Mouse (Mus musculus) erythroblast, adult 5-6 weeks (primary cell): ENCODE measurements around the gene Hmgb4. TPM values are rescaled to one million over a fixed set of nuclear protein-coding genes. Genes with fewer than 3 reads are reported as not detected.

Experiments
- ATAC-seq: replicated peaks from 2 replicates; pipeline ENCODE4 v1.8.0; 2016; ENCODE audit warnings: moderate number of reproducible peaks, mild to moderate bottlenecking, moderate TSS enrichment, inconsistent platforms; ENCODE audit not compliant: poor library complexity, low FRiP score, severe bottlenecking
- total RNA-seq, 2 experiments: library from RNA; stranded (forward) in 1 of 2; stranded (reverse) in 1 of 2; fragments of 150-400 nt in 1 of 2; fragments of 200-764, 138-1000 nt in 1 of 2; gene quantifications; 2 replicates each; pipeline versions ENCODE4 v1.2.3 to v1.2.4; 2015 to 2017; ENCODE audit warnings: low replicate concordance in 2 of 2

Gene Hmgb4
- total RNA-seq, 2 experiments from 2014 or later, result not detected

DNA sequence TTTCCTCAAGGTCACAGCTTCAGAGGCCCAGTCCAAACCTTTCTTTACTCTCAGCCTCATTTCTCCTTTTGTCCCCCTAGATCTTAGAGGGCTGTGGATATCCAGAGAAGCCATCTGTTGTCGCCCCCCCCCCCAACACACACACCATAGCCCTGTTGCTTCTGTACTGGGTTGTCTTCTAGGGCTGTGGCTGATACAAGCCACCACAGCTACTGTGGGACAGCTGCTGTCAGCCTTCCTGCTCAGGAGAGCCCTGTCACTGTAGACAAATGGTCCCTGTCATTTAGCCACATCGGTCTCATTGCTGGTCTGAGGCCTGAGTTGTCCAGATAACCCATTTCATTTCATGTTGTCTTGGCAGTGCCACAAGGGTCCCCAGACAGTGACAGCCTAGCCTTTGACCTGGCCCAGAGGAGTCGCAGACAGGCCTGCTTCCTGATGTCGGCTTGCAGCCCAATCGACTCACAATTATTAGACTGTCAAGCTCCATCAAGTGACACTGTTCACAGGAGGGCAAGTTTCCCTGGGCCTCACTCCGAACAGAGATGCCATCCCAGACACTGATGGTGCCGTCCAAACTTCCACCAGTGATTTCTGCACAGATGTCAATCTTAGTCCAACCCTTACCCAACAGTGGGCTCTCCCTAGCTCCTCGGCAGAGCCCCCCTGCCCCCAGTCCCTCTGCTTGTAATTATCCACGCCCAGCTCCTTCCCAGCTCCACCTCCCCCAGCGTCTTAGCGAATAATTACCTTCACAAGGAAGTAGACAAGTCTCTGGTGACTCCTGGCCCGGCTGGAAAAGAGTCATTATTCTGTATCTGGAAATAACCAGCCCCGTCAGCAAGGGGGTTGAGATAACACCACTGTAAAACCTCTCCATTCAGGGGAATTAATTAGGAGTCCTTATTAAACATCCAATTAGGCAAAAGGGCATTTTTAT, 33.1 kb downstream of the Hmgb4 start:
- no peak for ATAC-seq

DNA sequence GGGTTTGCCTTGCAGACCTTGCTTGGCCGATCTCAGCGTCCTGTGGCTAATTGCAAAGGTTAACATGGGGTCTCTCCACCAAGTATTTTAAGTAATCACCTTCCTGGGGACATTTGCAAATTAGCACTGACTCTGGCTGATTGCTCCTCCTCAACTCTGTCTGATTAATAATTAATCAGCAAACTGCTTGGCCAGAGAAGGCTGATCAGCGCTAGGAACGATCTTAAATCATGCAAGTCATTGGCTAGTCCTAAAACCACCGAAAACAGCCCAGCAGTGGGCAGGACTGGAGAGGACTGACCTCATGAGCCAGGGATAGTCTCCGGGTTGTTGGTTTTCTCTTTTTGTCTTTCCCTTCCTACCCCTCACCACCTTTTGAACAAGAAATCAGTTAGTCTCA, 36.3 kb downstream of the Hmgb4 start:
- ATAC-seq, result no peak

DNA sequence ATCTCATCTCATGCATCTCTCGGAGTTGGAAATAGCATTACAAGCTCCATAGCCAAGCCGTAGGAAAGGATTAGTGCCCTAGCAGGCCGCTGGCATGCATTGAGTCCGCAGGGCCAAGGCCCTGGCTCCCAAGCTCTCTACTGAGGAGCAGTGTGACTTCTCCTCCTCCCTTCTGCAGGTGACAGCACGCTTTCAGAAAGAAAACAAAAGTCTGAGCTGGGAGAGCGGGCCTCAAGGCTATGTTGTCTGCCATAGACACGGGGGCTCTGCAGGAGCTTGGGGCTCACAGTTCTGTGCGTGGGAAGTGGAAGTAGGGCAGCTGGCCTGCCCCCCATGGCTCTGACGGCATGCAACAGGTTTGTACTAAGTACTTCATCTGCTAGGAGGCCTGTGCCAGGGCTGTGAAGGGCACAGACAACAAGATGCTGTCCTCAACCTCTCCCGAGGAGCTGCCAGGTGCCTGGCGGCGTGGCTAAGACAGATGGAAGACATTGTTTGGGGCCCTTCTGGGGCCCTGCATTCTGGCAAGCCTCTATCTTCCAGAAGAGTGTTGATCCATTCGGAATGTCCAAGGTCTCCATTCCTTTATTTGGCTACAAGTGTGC, 42.7 kb downstream of the Hmgb4 start:
- no peak for ATAC-seq
